Mouse (Mus musculus) forebrain, postnatal 0 days (tissue): ENCODE measurements around the gene Pigyl. TPM values are rescaled to one million over a fixed set of nuclear protein-coding genes. Genes with fewer than 3 reads are reported as not detected.

Source experiments
- ATAC-seq: fragments of 200-750 bp; cut with Nextera tagmentation; 2 replicates; pipeline ENCODE4 v1.8.0; 2017; ENCODE audit warnings: mild to moderate bottlenecking, moderate library complexity
- DNase-seq: peaks from one replicate; pipeline ENCODE4 v3.0.0-alpha.2; 2015
- H3K27ac ChIP-seq: fragments of 300-500 bp; sonication (generic); 2 replicates; pipeline ENCODE4 v1.5.1; 2014; ENCODE audit warnings: low read depth, mild to moderate bottlenecking, antibody characterized with exemption, low read length, moderate library complexity, mixed read lengths
- H3K27me3 ChIP-seq: fragments of 300-500 bp; sonication (generic); 2 replicates; pipeline ENCODE4 v1.6.1; 2014; ENCODE audit warnings: mild to moderate bottlenecking, low read length, mixed read lengths; ENCODE audit not compliant: insufficient read depth
- H3K36me3 ChIP-seq: fragments of 300-500 bp; sonication (generic); 2 replicates; pipeline ENCODE4 v1.6.1; 2014; ENCODE audit warnings: mild to moderate bottlenecking, moderate library complexity; ENCODE audit not compliant: insufficient read depth
- H3K4me1 ChIP-seq: fragments of 300-500 bp; sonication (generic); 2 replicates; pipeline ENCODE4 v1.6.1; 2014; ENCODE audit warnings: antibody characterized with exemption; ENCODE audit not compliant: insufficient read depth
- H3K4me2 ChIP-seq: fragments of 300-500 bp; sonication (generic); 2 replicates; pipeline ENCODE4 v1.6.1; 2014; ENCODE audit warnings: low read depth, mild to moderate bottlenecking, moderate library complexity
- H3K4me3 ChIP-seq: fragments of 300-500 bp; sonication (generic); 2 replicates; pipeline ENCODE4 v1.5.1; 2014; ENCODE audit warnings: low read depth, low read length, mixed read lengths
- H3K9ac ChIP-seq: fragments of 300-500 bp; sonication (generic); 2 replicates; pipeline ENCODE4 v1.6.1; 2014; ENCODE audit warnings: mild to moderate bottlenecking
- H3K9me3 ChIP-seq: fragments of 300-500 bp; sonication (generic); 2 replicates; pipeline ENCODE4 v1.6.1; 2016; ENCODE audit warnings: low read length
- CTCF ChIP-seq: sonication (generic); IDR thresholded peaks from 2 replicates; pipeline ENCODE4 v1.5.1; 2016; ENCODE audit warnings: antibody characterized with exemption, control low read depth, low read depth
- WGBS: fragments of 180-500 bp; shearing (Covaris S2); extraction: QIAGEN DNeasy Blood & Tissue Kit; methylation state at CpG from one replicate; pipeline ENCODE4 v1.1.7; 2014; 5-methylcytosine and 5-hydroxymethylcytosine counted together
- polyA plus RNA-seq: library from polyadenylated mRNA; unstranded; fragments of >200 nt; fragmentation: Nextera tagmentation; extraction: Ambion mirVana; gene quantifications from 2 replicates; pipeline ENCODE4 v1.2.1, GENCODE M21; 2015
- total RNA-seq: library from RNA; depleted of rRNA; stranded (reverse); fragments of >200 nt; gene quantifications from 2 replicates; pipeline ENCODE4 v1.2.3, GENCODE M21; 2014

Pigyl gene
- total and polyA plus RNA-seq, 2 experiments from 2014 or later = 27.8 to 112 TPM

- Histone ChIP-seq H3K4me1 (no peaks in the 10 kb centered on the region), H3K27me3 (peaks cover 10% of the 10 kb centered on the region), H3K36me3 (no peaks in the 10 kb centered on the region), H3K4me2 (no peak overlapping the region), H3K27ac (no peak overlapping the region), H3K9me3 (no peaks in the 10 kb centered on the region), H3K9ac (no peak overlapping the region), H3K4me3 (no peak overlapping the region)
- no peak for DNase-seq
- no peak for TF ChIP-seq CTCF
- ATAC-seq = no peak
- WGBS = 60% methylated on average over 11 of the region's 11 CpGs
Measured at GRCm38 (mm10) chr9:22132220-22132619, 24.4 kb upstream of the Pigyl start.

GRCm38 (mm10) chr9:22134246-22134890 is 22.3 kb upstream of the Pigyl start:
- Histone ChIP-seq H3K4me3 (no peak overlapping the region), H3K36me3 (no peaks in the 10 kb centered on the region), H3K27me3 (peaks cover 10% of the 10 kb centered on the region; the same call in 1 of the 2 replicates), H3K9me3 (no peaks in the 10 kb centered on the region), H3K9ac (no peak overlapping the region), H3K4me2 (no peak overlapping the region), H3K27ac (no peak overlapping the region), H3K4me1 (no peaks in the 10 kb centered on the region)
- DNase-seq = no peak
- 93% methylated on average over 7 of the region's 7 CpGs for WGBS
- ATAC-seq = no peak
- no peak for TF ChIP-seq CTCF

GRCm38 (mm10) chr9:22134988-22135643 is 21.5 kb upstream of the Pigyl start:
- ATAC-seq (no peak), DNase-seq (no peak)
- Histone ChIP-seq H3K27ac (no peak overlapping the region), H3K4me3 (no peak overlapping the region), H3K36me3 (no peaks in the 10 kb centered on the region), H3K9ac (no peak overlapping the region), H3K9me3 (no peaks in the 10 kb centered on the region), H3K4me1 (no peaks in the 10 kb centered on the region), H3K4me2 (no peak overlapping the region), H3K27me3 (peaks cover 10% of the 10 kb centered on the region; the same call in 1 of the 2 replicates)
- no peak for TF ChIP-seq CTCF
- WGBS = 66% methylated on average over 9 of the region's 9 CpGs

GRCm38 (mm10) chr9:22135644-22136390 is 20.8 kb upstream of the Pigyl start, which contains the start of gene Acp5:
Acp5 (minus strand) TSS chr9:22135711.
- no peaks in the 10 kb centered on the region for H3K9me3 ChIP-seq
- H3K9ac ChIP-seq = no peak within 1 kb of the TSS
- ATAC-seq (no peak), DNase-seq (no peak)
- WGBS = 83% methylated on average over 7 of the region's 7 CpGs
- H3K4me2 ChIP-seq = no peak within 1 kb of the TSS
- TF ChIP-seq CTCF = no peak
- H3K36me3 ChIP-seq = no peaks in the 10 kb centered on the region
- H3K4me1 ChIP-seq = no peaks in the 10 kb centered on the region
- no peak within 1 kb of the TSS for H3K4me3 ChIP-seq
- peaks cover 10% of the 10 kb centered on the region; the same call in 1 of the 2 replicates for H3K27me3 ChIP-seq
- H3K27ac ChIP-seq = no peak within 1 kb of the TSS

GRCm38 (mm10) chr9:22136765-22137547 is 19.7 kb upstream of the Pigyl start:
- Histone ChIP-seq H3K27ac (no peak overlapping the region), H3K9ac (no peak overlapping the region), H3K4me2 (no peak overlapping the region), H3K36me3 (no peaks in the 10 kb centered on the region), H3K4me1 (no peaks in the 10 kb centered on the region), H3K4me3 (no peak overlapping the region), H3K27me3 (peaks cover 4% of the 10 kb centered on the region; the same call in 1 of the 2 replicates), H3K9me3 (no peaks in the 10 kb centered on the region)
- DNase-seq (no peak), ATAC-seq (no peak)
- WGBS = 16% methylated on average over 23 of the region's 23 CpGs
- no peak for TF ChIP-seq CTCF

- H3K9me3 ChIP-seq = no peaks in the 10 kb centered on the region
- H3K4me2 ChIP-seq = no peak overlapping the region
- no peak overlapping the region for H3K27ac ChIP-seq
- TF ChIP-seq CTCF = peak; percentile 87
- no peak overlapping the region for H3K9ac ChIP-seq
- H3K27me3 ChIP-seq = no peaks in the 10 kb centered on the region
- 18% methylated on average over 2 of the region's 2 CpGs for WGBS
- H3K4me3 ChIP-seq = no peak overlapping the region
- peak; percentile 49 for DNase-seq
- no peak for ATAC-seq
- no peaks in the 10 kb centered on the region for H3K4me1 ChIP-seq
- no peaks in the 10 kb centered on the region for H3K36me3 ChIP-seq
Measured at GRCm38 (mm10) chr9:22138480-22138879, 18.2 kb upstream of the Pigyl start.
